Mouse (Mus musculus) right cerebral cortex, adult 2 months (tissue): ENCODE measurements at regions not wholly inside any gene's neighbourhood (a gene's known extent, or its start where the extent isn't known, plus 50 kb on each side); places are given as distances from the start of the nearest gene placed in this dataset.

Experiments used
- DNase-seq, 2 experiments: peaks; one replicate each; pipeline ENCODE4 v3.0.0; 2021 to 2022; ENCODE audit warnings: low spot score in 2 of 2

GRCm38 (mm10) chr5:144621967-144622366 is 76.3 kb downstream of the Nptx2 start:
- no peak for DNase-seq

DNA sequence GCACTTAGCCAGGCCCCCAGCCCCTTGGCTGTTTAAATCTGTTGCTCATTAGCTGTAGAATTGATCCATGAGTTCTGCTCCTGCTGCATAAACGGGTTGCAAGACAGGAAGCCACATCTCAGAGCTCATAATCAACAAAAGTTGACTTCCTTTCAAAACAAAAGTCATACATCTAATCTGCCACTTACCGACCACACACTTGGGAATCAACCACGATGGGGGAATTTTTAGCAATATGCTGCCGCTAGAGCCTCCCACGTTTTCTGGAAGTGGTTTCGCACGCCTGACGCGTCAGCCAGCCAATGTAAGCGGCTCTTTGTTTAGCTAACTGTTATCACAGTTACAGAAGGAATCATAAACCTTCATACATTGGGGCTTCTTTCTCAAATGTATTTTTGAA is 77.7 kb downstream of the Nptx2 start:
- peak; percentile 63 to 73 for DNase-seq

DNA sequence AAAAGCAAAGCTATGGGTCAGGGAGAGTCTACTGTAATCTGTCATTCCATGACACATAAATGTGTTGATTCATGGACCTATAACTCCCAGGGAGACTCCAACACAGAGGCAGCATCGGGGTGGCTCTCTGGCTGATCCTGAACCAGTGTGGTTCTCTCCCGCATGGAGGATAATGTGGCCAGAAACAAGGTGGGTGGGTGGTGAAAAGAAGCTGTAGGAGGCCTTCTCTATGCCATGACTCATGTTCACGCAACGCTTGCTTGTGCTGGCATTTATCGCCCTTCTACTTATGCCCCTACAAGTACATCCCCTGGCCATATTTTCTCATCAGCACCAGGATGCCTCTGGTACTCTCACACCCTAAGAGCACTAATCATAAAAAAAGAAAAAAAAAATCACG is 86.6 kb downstream of the Nptx2 start:
- peak; percentile 27 to 52 for DNase-seq

- peak; percentile 29 to 51 for DNase-seq
Observed at GRCm38 (mm10) chr5:144638631-144639030, 92.9 kb downstream of the Nptx2 start.

- DNase-seq = no peak
Observed at GRCm38 (mm10) chr5:144639639-144640038, 93.9 kb downstream of the Nptx2 start.

DNA sequence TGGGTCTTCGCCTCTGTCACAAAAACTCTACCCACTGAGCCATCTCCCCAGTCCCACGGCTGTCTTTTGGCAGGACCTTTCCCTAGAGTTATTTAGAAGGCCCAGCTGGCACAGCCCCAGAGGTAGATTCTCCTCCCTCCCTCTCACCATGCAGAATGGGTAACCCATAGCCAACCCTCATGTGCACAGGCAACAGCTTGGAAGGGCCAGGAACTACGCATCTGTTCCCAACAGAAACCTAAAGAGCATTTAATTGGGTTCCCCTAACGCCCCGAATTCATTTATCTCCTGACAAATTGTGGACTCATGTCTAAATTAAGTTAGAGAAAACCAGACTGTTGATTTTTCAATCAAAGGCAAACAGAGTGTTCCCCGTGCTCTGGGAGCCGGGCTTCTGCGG is 97.1 kb downstream of the Nptx2 start:
- DNase-seq = no peak

DNA sequence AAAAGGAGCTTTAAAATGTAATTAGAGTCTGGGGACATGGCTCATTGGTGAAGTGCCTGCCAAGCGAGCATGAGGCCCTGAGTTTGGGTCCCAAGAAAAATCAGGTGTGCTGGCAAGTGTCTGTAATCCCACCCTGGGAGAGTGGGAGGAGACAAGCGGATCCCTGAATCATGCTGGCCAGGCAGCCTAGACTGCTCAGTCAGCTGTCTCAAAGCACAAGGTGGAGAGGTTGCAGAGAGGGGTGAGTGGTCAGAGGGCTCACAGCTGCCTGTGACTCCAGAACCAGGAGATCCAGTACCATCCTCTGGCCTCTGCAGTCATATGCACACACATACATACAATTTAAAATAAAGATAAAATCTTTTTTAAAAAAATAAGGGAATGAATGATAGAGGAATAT is 97.7 kb downstream of the Nptx2 start:
- DNase-seq = no peak

DNA sequence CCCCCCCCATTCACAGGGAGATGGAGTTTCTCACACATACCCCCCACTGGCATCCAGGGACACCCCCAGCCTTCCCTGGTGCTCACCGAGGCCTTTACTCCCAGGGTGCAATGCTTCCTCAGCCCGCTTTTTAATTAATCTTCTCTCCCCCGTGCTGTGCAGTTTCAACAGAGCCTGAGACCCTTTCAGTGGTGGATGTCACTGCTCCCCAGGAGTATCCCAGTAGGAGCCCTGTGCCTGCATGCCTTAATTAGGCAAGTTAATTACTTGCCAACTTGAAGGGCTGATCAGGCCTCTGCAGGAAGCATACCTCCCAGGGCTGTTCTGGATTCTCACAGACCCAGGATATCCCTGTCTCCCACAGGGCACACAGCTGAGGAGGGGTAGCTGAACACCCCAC is 99.7 kb downstream of the Nptx2 start:
- no peak for DNase-seq

GRCm38 (mm10) chr5:144647311-144648104 is 101.8 kb downstream of the Nptx2 start:
- peak; percentile 74 for DNase-seq

GRCm38 (mm10) chr5:144652231-144652630 is 106.5 kb downstream of the Nptx2 start:
- no peak for DNase-seq

DNA sequence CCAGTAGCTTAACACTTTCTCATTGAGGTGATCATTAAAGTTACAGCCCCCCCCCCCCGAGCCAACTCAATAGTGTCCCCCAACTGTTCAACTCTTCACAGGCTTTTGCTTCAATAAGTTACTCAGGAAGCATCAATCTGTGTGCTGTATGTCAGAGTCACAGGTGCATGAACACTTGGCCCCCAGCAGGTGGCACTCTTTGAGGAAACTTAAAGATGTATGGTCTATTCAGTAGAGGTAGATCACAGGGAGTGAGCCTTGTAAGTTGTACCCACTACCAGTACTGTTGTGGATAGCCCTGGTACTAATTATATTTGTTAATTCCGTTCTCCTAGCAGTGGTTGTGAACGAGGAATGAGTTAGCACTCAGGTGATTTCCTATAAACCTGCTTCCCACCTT is 99.6 kb downstream of the Tmem130 start:
- DNase-seq = no peak

DNA sequence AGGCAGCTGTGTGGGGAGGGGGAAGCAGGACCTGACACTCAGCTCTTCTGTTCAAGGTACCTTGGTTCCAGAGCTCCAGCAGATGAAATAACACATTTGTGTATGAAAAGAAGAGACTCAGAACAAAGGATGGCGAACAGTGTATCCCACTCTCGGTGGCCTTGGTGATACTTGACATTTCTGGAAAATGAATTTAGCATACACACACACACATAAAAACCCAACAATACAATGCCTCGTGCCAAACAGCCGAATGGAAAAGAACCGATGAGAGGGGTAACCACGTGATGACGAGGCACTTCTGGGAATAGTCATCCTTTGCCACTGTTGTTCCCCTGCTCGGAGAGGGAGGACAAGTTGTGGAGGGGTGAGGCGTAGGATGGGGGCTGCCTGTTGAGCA is 97.6 kb downstream of the Tmem130 start:
- no peak for DNase-seq

- DNase-seq = no peak
Observed at GRCm38 (mm10) chr5:144664571-144665295, 96.9 kb downstream of the Tmem130 start.

DNA sequence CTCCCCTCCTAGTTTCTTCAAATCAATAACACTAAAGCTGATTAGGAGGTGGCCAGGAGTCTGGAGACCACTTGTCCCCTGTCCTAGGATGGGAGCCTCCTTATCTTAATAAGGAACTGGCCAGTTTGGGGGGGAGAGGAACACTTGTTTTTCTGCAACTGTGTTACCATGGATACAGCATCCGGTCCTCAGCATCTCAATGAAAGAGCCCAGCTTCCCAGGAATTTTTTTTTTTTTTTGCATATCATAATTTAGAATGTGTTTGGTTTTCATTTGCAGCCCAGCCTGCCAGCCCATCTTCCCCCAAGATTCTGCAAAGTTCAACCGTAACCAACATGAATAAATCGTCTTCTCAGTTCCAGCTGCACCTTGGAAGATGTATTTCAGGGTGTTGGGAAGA is 93.6 kb downstream of the Tmem130 start:
- DNase-seq = peak in 1 of 2 experiments; percentile 17

DNA sequence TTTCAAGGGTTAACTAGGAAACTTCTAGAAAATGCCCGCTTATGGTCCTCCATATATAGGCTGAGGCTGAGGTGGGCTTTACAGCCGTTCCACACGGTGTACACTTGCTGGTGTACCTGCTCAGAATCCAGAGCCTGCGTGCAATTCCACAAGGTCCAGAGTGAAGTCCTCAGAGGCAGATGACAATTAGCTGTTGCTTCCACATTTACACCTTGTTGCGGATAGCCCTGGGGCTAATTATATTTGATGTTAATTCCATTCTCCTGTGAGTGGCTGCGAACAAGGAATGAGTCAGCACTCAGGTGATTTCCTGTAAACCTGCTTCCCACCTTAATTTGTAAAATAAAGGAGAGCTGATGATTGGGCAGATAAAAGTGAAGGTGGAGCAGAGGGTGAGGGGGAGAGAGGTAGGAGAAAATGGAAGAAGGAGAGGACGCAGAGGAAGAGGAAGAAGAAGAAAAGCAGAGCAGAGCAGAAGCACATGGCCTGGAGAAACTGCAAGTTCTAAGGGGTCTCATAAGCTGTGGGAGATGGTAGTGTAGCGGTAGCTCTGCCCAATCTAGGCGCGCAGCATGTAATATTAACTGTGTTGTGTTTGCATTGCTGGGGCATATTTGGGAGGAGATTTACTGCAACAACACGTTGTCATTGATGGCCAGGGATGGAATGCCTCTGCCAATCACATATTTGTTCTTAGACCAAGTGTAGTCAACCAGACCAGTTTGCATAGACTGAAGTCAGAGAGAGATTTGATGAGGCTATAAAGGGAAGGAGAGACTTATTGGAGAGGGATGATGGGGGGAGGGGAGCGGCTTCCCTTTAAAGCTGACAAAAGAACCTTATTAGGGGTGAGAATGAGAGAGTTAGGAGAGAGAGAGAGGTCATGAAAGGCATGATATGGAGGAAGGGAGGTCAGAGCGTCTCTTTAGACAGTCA is 82.5 kb downstream of the Tmem130 start:
- no peak for DNase-seq

DNA sequence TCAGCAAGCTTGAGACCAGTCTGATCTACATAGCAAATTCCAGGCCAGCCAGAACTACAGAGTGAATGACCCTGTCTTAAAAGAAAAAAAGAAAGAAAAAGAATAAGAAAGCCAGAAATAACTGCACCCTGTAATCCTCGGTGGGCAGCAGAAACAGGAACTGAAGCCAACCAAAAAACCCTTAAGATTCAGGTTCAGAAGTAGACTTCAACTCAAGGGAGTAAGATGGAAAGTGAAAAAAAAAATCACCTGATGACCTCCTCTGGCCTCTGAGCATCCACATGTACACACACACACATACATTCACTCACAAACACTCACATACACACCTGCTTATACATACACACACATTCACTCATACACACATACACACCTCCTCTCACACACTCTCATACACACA is 77.4 kb downstream of the Tmem130 start:
- DNase-seq = no peak
